Mouse (Mus musculus) megakaryocyte, embryonic 14.5 days (primary cell): ENCODE measurements around the gene 4931423N10Rik. TPM values are rescaled to one million over a fixed set of nuclear protein-coding genes. Genes with fewer than 3 reads are reported as not detected.

Source experiments
- H3K27me3 ChIP-seq: replicated peaks from 2 replicates; pipeline ENCODE3; 2012; ENCODE audit warnings: inconsistent platforms
- H3K36me3 ChIP-seq: replicated peaks from 2 replicates; pipeline ENCODE3; 2012; ENCODE audit warnings: low read length, inconsistent platforms, mixed read lengths
- H3K4me1 ChIP-seq: 2 replicates; pipeline ENCODE4 v1.6.1; 2012; ENCODE audit warnings: inconsistent platforms
- H3K4me3 ChIP-seq: replicated peaks from 2 replicates; pipeline ENCODE3; 2012; ENCODE audit warnings: moderate library complexity, mild to moderate bottlenecking, inconsistent platforms
- H3K9me3 ChIP-seq: 2 replicates; pipeline ENCODE4 v1.6.1; 2012; ENCODE audit warnings: inconsistent platforms
- FLI1 ChIP-seq: IDR thresholded peaks from 2 replicates; pipeline ENCODE4 v1.6.1; 2012; ENCODE audit warnings: low read length, inconsistent platforms, mixed read lengths
- GATA1 ChIP-seq: IDR thresholded peaks from 3 replicates; pipeline ENCODE4 v1.6.1; 2012; ENCODE audit warnings: mixed read lengths, low read length, inconsistent platforms, borderline replicate concordance
- polyA plus RNA-seq: library from polyadenylated mRNA; stranded (reverse); fragments of >175 nt; gene quantifications from 2 replicates; pipeline ENCODE4 v1.2.3, GENCODE M21; 2012; ENCODE audit warnings: low replicate concordance; ENCODE audit not compliant: insufficient read depth

4931423N10Rik gene
- polyA plus RNA-seq, 1 experiment, result not detected

DNA sequence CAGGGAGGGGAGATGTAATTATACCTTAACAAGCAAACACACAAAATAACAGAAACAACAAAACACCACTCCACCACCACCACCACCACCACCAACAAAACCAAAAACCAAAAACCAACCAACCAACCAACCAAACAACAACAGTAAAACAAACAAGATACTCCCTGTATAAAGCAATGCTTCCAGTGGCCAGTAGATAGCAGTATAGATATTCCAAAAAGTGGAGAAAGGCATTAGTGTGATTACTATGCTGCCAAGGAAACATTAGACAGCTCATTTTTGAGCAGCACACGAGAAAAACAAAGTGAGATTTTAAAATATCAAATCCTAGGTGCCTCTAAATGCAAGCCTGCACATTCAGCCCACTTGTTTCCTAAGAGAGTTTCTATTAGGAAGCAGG lies 107.6 kb downstream of the 4931423N10Rik start:
- TF ChIP-seq FLI1, result no peak
- no peak for TF ChIP-seq GATA1
- H3K9me3 ChIP-seq, result no peaks in the 10 kb centered on the region
- H3K4me1 ChIP-seq, result no peaks in the 10 kb centered on the region
- no peaks in the 10 kb centered on the region for H3K36me3 ChIP-seq
- H3K4me3 ChIP-seq, result no peak overlapping the region
- no peaks in the 10 kb centered on the region for H3K27me3 ChIP-seq

Other genes starting within 250 kb of the 4931423N10Rik start
- 61.8 and 70.5 TPM in 2 replicates for gene Abi1, start 167.2 kb upstream of the 4931423N10Rik start, polyA plus RNA-seq
- gene Acbd5, start 139.3 kb upstream of the 4931423N10Rik start, polyA plus RNA-seq, result 3.2 TPM in 1 of 2 replicates, not detected in the other
- 0.25 TPM in 1 of 2 replicates, not detected in the other for gene Mastl, start 51.5 kb upstream of the 4931423N10Rik start, polyA plus RNA-seq
- 2.9 TPM in 1 of 2 replicates, not detected in the other for gene Yme1l1, start 51.1 kb upstream of the 4931423N10Rik start, polyA plus RNA-seq
- not detected in 2 replicates for gene Nxph2, start 113.8 kb downstream of the 4931423N10Rik start, polyA plus RNA-seq